Mouse (Mus musculus) CH12.LX (cell line): ENCODE data around the gene Tpst1.

ENCODE experiments used
- CTCF ChIP-seq, 2 experiments: IDR thresholded peaks in 1 of 2; conservative IDR thresholded peaks in 1 of 2; 2 replicates each; pipeline ENCODE4 v1.5.1; 2011 to 2012; ENCODE audit warnings: low read depth in 2 of 2, low read length in 2 of 2, improper control_type of control experiment in 1 of 2, inconsistent platforms in 1 of 2, mild to moderate bottlenecking in 1 of 2, moderate library complexity in 1 of 2
- EP300 ChIP-seq: IDR thresholded peaks from 2 replicates; pipeline ENCODE4 v1.6.1; 2011; ENCODE audit warnings: low read length, improper control_type of control experiment
- MAX ChIP-seq: IDR thresholded peaks from 2 replicates; pipeline ENCODE4 v1.6.1; 2011; ENCODE audit warnings: low read length, improper control_type of control experiment
- MEF2A ChIP-seq: IDR thresholded peaks from 2 replicates; pipeline ENCODE4 v1.6.1; 2014; ENCODE audit warnings: low read depth, mild to moderate bottlenecking, inconsistent platforms, low read length, improper control_type of control experiment, borderline replicate concordance
- USF2 ChIP-seq: conservative IDR thresholded peaks from 2 replicates; pipeline ENCODE4 v1.6.1; 2011; ENCODE audit warnings: low read depth, low read length, improper control_type of control experiment
- ZNF384 ChIP-seq: IDR thresholded peaks from 2 replicates; pipeline ENCODE4 v1.6.1; 2012; ENCODE audit warnings: low read depth, low read length, improper control_type of control experiment, inconsistent platforms

- no peak for TF ChIP-seq MAX
- no peak for TF ChIP-seq EP300
- TF ChIP-seq USF2, result no peak
- no peak for TF ChIP-seq ZNF384
- no peak for TF ChIP-seq CTCF (conservative IDR thresholded peaks at IDR 0.05 in 1 of 2, IDR thresholded peaks at IDR 0.05 in 1 of 2; ENCODE audit: low read depth in 2 of 2, low read length in 2 of 2)
- TF ChIP-seq MEF2A, result no peak
These were observed 27.0 kb upstream of the Tpst1 start for GRCm38 (mm10) chr5:130046100-130046499.
